Mouse (Mus musculus) megakaryocyte-erythroid progenitor cell, adult 5-6 weeks (primary cell): ENCODE measurements around the gene Zfp410. TPM values are rescaled to one million over a fixed set of nuclear protein-coding genes. Genes with fewer than 3 reads are reported as not detected.

Experiments used
- ATAC-seq: replicated peaks from 2 replicates; pipeline ENCODE4 v1.8.0; 2016; ENCODE audit warnings: mild to moderate bottlenecking, inconsistent platforms; ENCODE audit not compliant: severe bottlenecking, poor library complexity, low FRiP score, low TSS enrichment
- total RNA-seq, 2 experiments: library from RNA; stranded (forward) in 1 of 2; stranded (reverse) in 1 of 2; fragments of 200-1000, 215-1000 nt in 1 of 2; fragments of >200 nt in 1 of 2; fragmentation: Nextera tagmentation in 1 of 2; gene quantifications; 2 replicates each; pipeline ENCODE4 v1.2.3; 2014 to 2017

The Zfp410 gene
- total RNA-seq, 2 experiments from 2014 or later = 63.0 to 91.4 TPM

- peak; percentile 80; the same call in 1 of the 2 replicates for ATAC-seq
Observed at GRCm38 (mm10) chr12:84347192-84347591, 30.5 kb downstream of the Zfp410 start.

- peak; percentile 53; the same call in 1 of the 2 replicates for ATAC-seq
Observed at GRCm38 (mm10) chr12:84358699-84359098, 42.0 kb downstream of the Zfp410 start.

GRCm38 (mm10) chr12:84361555-84362489 lies 45.2 kb downstream of the Zfp410 start, which contains the start of the genes Coq6 and Fam161b:
Gene Coq6, plus strand, starts transcription at chr12:84361657.
Gene Fam161b, minus strand, starts transcription at chr12:84361833.
- peak; percentile 93 for ATAC-seq

- ATAC-seq = no peak
Observed at GRCm38 (mm10) chr12:84362872-84363271, 46.2 kb downstream of the Zfp410 start.

GRCm38 (mm10) chr12:84364291-84364690 lies 47.6 kb downstream of the Zfp410 start:
- ATAC-seq = no peak

- no peak for ATAC-seq
Observed at GRCm38 (mm10) chr12:84365137-84365536, 48.5 kb downstream of the Zfp410 start.

GRCm38 (mm10) chr12:84366971-84367370 lies 50.3 kb downstream of the Zfp410 start:
- no peak for ATAC-seq

- no peak for ATAC-seq
Observed at GRCm38 (mm10) chr12:84371647-84372046, 55.0 kb downstream of the Zfp410 start.

GRCm38 (mm10) chr12:84373831-84374481 lies 57.3 kb downstream of the Zfp410 start:
- ATAC-seq = no peak

- ATAC-seq = no peak
Observed at GRCm38 (mm10) chr12:84382369-84382768, 65.7 kb downstream of the Zfp410 start.

GRCm38 (mm10) chr12:84384644-84385081 lies 68.0 kb downstream of the Zfp410 start:
- ATAC-seq = peak; percentile 37

GRCm38 (mm10) chr12:84385408-84385807 lies 68.8 kb downstream of the Zfp410 start:
- no peak for ATAC-seq

GRCm38 (mm10) chr12:84388097-84388496 lies 71.4 kb downstream of the Zfp410 start:
- ATAC-seq = no peak

- peak; percentile 12; the same call in 1 of the 2 replicates for ATAC-seq
Observed at GRCm38 (mm10) chr12:84388774-84389400, 72.2 kb downstream of the Zfp410 start.

GRCm38 (mm10) chr12:84390336-84390735 lies 73.7 kb downstream of the Zfp410 start:
- no peak for ATAC-seq

- no peak for ATAC-seq
Observed at GRCm38 (mm10) chr12:84392681-84393080, 76.0 kb downstream of the Zfp410 start.
